Mouse (Mus musculus) mesoderm, embryonic 11.5 days (tissue): Measurements from ENCODE around the gene Olfr1120.
"Not testable (repeated sequence)": the region's sequence is repeated elsewhere in the genome, so short reads cannot be mapped to it uniquely, and the experiment has no call there.

Source experiments
- DNase-seq: peaks from one replicate; pipeline ENCODE4 v3.0.0-alpha.2; 2012; ENCODE audit warnings: low read depth, low spot score

Olfr1120 gene

DNA sequence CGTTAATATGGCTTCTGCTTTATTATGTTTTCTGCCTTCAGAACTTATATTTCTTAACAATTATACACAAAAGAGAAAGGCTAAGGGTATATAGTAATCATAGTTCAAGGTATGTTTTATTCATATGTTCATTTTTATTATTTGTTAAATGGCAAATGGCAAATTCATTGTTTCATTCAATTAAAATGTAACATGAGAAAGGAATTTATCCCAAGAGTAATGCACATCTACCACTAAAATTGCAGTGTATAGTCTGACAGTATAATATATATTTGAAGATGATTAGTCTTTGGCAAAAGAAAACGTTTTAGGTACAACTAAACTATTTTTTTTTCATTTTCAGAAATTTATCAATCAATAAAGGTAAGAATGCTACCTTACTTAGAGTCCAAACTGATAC, at the start of gene Olfr1120:
TSS of gene Olfr1120 (plus strand) at position 301 of the 400 bp plus-strand sequence.
- no peak for DNase-seq

DNA sequence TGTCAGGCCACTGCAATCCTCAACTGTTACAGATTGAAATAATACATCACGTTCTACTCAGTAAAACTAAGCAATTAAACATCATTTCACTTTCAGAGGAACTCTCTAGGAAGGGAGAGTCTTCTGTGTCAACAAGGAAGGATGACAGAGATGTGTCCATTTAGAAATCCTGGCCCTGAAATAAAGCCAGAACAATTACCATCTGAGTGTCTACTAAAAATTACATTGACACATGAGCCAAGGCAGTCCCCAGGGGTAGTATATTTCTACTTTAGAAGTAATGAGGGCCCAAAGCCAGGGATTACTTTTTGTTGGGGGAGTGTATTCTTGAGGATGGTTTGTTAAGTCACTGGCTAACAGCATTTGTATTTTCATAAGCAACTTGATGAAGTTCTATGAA, 47.3 kb upstream of the Olfr1120 start, which contains the start of gene Olfr1118:
TSS of gene Olfr1118 (plus strand) at position 301 of the 400 bp plus-strand sequence.
- DNase-seq: no peak

DNA sequence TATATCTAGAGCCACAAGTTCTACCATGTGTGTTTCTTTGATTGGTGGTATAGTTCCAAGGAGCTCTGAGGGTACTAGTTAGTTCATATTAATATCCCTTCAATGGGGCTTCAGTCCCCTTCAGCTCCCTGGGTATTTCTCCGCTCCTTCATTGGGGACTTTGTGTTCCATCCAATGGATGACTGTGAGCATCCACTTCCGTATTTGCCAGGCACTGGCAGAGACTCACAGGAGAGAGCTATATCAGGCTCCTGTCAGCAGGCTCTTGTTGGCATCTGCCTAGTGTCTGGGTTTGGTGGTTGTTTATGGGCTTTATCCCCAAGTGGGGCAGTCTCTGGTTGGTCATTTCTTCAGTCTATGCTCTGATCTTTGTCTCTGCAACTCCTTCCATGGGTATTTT, 5.5 kb downstream of the Olfr1120 start:
- not testable (repeated sequence) for DNase-seq

DNA sequence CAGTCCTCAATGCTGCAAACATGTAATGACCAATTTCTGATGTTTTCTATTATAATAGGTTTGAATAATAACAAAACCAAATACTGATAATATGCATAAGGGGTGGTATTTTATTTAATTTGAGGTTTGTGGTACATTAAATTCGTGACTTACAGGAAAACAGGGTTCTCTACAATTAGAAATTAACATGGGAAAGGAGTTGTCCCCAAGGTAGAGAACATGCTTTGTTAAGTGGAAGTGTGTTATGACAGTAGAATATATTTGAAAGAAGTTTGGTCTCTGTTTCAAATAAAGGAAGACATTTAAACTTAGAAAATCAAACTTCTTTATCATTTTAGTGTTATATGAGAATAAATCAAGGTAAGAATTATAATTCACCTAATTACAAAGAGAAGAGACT, 15.0 kb downstream of the Olfr1120 start, which contains the start of gene Olfr1121:
TSS of gene Olfr1121 (plus strand) at position 301 of the 400 bp plus-strand sequence.
- DNase-seq: no peak

DNA sequence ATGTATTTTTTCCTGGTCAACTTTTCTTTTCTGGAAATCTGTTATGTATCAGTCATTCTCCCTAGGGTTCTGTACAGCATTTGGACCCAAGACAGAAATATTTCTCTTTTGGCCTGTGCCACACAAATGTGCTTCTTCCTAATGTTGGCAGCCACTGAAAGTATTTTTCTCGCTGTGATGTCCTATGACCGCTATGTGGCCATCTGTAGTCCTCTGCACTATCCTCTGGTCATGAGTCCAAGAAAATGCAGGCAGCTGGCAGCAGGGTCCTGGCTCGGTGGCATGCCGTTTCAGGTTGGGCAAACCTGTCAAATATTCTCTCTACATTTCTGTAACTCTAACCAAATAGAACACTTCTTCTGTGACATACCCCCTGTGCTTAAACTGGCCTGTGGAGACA, 17.1 kb downstream of the Olfr1120 start:
- no peak for DNase-seq

DNA sequence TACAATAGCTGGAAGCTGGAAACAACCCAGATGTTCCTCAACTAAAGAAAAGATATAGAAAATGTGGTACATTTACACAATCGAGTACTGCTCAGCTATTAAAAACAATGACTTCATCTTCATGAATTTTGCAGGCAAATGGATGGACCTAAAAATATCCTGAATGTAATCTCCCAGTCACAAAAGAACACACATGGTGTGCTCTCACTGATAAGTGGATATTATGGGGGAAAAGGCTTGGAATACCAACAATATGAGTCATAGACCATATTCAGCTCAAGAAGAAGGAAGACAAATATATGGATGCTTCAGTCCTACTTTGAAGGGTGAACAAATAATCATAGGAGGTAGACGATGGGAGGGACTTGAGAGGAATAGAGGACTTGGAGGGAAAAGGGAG, 29.3 kb downstream of the Olfr1120 start:
- no peak for DNase-seq

DNA sequence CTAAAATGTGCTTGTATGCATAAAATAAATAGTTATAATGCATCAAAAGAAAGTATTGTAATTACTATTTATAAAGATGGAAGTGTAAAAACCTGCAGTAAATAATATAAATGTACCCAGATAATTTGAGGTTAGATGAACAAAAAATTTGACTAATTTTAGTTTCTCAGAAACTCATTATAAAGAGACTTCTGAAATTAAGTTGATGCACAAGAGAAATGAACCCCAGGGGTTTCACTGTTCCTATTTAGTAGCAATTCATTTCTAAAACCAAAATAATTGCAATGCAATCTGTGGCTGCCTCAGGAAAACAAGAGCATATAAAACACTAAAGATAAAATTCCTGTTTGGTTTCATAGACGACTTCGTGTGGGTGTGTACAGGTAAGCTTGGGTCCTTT, 30.9 kb downstream of the Olfr1120 start, which contains the start of gene Olfr1122:
TSS of gene Olfr1122 (plus strand) at position 301 of the 400 bp plus-strand sequence.
- DNase-seq: no peak

DNA sequence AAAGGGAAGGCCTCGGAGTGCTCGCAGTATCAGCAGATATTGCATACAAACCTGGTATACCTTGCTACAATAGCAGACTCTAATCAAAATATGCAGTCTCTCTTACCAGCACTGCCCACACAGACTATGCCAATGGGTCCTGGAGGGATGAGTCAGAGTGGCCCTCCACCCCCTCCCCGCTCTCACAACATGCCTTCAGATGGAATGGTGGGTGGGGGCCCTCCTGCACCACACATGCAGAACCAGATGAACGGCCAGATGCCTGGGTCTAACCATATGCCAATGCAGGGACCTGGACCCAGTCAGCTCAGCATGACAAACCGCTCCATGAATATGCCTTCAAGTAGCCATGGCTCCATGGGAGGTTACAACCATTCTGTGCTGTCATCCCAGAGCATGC, 39.0 kb downstream of the Olfr1120 start:
- DNase-seq: not testable (repeated sequence)

DNA sequence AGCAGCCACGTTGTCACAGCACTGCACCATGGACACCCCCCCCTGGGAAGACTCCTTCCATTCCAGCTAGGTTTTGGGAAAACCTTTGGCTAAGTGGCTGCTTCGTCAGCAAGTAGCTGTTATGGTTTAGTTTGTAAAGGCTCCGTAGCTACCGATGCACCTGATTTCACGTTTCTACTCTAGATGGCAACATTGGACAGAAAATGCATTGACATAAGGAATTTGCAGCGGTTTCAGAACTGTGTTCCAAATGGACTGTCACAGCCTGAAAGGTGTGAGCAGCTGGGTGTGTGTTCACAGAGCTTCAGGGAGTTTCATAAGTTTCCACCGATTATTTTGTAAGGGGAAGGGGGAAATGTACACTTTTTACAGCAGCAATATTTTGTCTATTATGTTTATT, 40.1 kb downstream of the Olfr1120 start:
- not testable (repeated sequence) for DNase-seq
